Mouse (Mus musculus): Measurements from ENCODE around the gene Usp54.

The Usp54 gene

GRCm38 (mm10) chr14:20499982-20500381 is 140.9 kb downstream of the Usp54 start:
- no peak for DNase-seq (ENCODE audit: low spot score)
